Mouse (Mus musculus) inflammation-experienced regulatory T-cells, adult 6 months (primary cell): ENCODE data around the gene Pds5b. TPM values are rescaled to one million over a fixed set of nuclear protein-coding genes. Genes with fewer than 3 reads are reported as not detected.
"Not testable (repeated sequence)": the region's sequence is repeated elsewhere in the genome, so short reads cannot be mapped to it uniquely, and the experiment has no call there.

Experiments
- ATAC-seq: one replicate; pipeline ENCODE4 v1.8.0; 2017
- polyA plus RNA-seq, 3 experiments: library from polyadenylated mRNA; unstranded; fragments of 100-300 nt; shearing (Covaris generic); gene quantifications; one replicate each; pipeline ENCODE4 v1.2.1; 2017

The Pds5b gene
- polyA plus RNA-seq, 3 experiments from 2014 or later = 20.5 to 23.7 (median 23.3) TPM

GRCm38 (mm10) chr5:150706651-150707050 is 33.1 kb downstream of the Pds5b start:
- ATAC-seq = not testable (repeated sequence)

- ATAC-seq = not testable (repeated sequence)
Measured at GRCm38 (mm10) chr5:150707181-150707580, 33.6 kb downstream of the Pds5b start.

- ATAC-seq = no peak
Measured at GRCm38 (mm10) chr5:150711503-150711902, 38.0 kb downstream of the Pds5b start.

GRCm38 (mm10) chr5:150713431-150713830 is 39.9 kb downstream of the Pds5b start:
- no peak for ATAC-seq

- ATAC-seq = peak; percentile 86
Measured at GRCm38 (mm10) chr5:150717775-150718174, 44.2 kb downstream of the Pds5b start.

- ATAC-seq = no peak
Measured at GRCm38 (mm10) chr5:150724641-150725040, 51.1 kb downstream of the Pds5b start.

- not testable (repeated sequence) for ATAC-seq
Measured at GRCm38 (mm10) chr5:150737028-150737427, 63.5 kb downstream of the Pds5b start.

- no peak for ATAC-seq
Measured at GRCm38 (mm10) chr5:150739311-150739710, 65.8 kb downstream of the Pds5b start.

GRCm38 (mm10) chr5:150740597-150740996 is 67.1 kb downstream of the Pds5b start:
- no peak for ATAC-seq

GRCm38 (mm10) chr5:150756623-150757022 is 83.1 kb downstream of the Pds5b start:
- no peak for ATAC-seq

GRCm38 (mm10) chr5:150772403-150772802 is 98.9 kb downstream of the Pds5b start:
- peak; percentile 87 for ATAC-seq

- no peak for ATAC-seq
Measured at GRCm38 (mm10) chr5:150773083-150773482, 99.5 kb downstream of the Pds5b start.

- no peak for ATAC-seq
Measured at GRCm38 (mm10) chr5:150788261-150788660, 114.7 kb downstream of the Pds5b start.

- ATAC-seq = no peak
Measured at GRCm38 (mm10) chr5:150789039-150789438, 115.5 kb downstream of the Pds5b start.

GRCm38 (mm10) chr5:150794181-150794580 is 120.6 kb downstream of the Pds5b start:
- ATAC-seq = no peak

GRCm38 (mm10) chr5:150800056-150800455 is 126.5 kb downstream of the Pds5b start:
- ATAC-seq = no peak

- no peak for ATAC-seq
Measured at GRCm38 (mm10) chr5:150814111-150814990, 140.8 kb downstream of the Pds5b start.

- no peak for ATAC-seq
Measured at GRCm38 (mm10) chr5:150815400-150815799, 141.9 kb downstream of the Pds5b start.

GRCm38 (mm10) chr5:150816775-150817174 is 143.2 kb downstream of the Pds5b start:
- no peak for ATAC-seq

- ATAC-seq = no peak
Measured at GRCm38 (mm10) chr5:150818041-150818440, 144.5 kb downstream of the Pds5b start.

- ATAC-seq = no peak
Measured at GRCm38 (mm10) chr5:150818886-150819285, 145.3 kb downstream of the Pds5b start.

- no peak for ATAC-seq
Measured at GRCm38 (mm10) chr5:150819520-150819919, 146.0 kb downstream of the Pds5b start.

- no peak for ATAC-seq
Measured at GRCm38 (mm10) chr5:150821152-150821551, 147.6 kb downstream of the Pds5b start.

GRCm38 (mm10) chr5:150822781-150823180 is 149.2 kb downstream of the Pds5b start:
- ATAC-seq = no peak
